Mouse (Mus musculus): Measurements from ENCODE around the gene Slc9a7. TPM values are rescaled to one million over a fixed set of nuclear protein-coding genes. Genes with fewer than 3 reads are reported as not detected.

Slc9a7 gene
- polyA plus RNA-seq, 1 experiment from 2014 or later = 6.1 TPM

DNA sequence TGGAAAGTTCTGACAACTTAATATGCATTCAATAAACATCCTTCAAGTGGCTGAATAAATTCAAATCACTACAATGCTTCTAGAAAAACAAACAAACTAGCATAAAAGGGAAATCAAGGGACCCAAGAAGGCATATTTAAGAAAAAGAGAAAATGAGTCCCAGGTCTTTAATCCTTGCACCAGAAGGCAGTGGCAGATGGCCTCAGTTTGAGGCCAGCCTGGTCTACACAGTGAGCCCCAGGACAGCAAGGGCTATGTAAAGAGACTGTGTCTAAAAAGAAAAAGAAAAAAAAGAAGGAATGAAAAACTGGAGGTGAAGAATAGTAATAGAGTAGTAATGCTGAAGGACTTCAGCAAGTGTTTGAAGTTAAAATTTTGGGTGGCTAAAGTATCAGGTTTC, 162.7 kb downstream of the Slc9a7 start:
- Histone ChIP-seq H3K36me3 (no peaks in the 10 kb centered on the region), H3K9me3 (no peaks in the 10 kb centered on the region)

DNA sequence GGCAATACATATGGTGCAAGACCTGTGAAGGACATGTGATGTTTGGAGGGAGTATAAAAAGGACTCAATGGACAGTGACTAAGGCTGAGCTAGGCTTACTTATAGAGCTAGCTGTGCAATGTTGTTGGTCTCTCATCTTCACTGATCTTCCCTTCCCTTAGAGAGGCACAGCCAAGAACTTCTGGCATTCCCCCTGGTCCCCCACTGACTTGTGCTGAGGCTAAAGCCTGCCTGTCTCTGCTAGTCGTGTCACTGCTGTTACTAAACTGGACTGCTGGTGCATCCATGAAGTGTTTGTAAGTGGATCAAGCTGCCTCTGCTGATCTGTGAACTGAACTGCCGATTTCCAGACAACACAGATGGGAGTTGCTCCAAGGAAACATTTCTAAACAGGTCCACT, 166.1 kb downstream of the Slc9a7 start:
- Histone ChIP-seq H3K27me3 (no peaks in the 10 kb centered on the region), H3K4me1 (replicated peaks) (no peaks in the 10 kb centered on the region), H3K4me3 (no peak overlapping the region), H3K9ac (no peak overlapping the region), H3K9me3 (no peaks in the 10 kb centered on the region), H3K36me3 (no peaks in the 10 kb centered on the region), H3K27ac (no peak overlapping the region), H3K4me2 (no peak overlapping the region)
- no peak for ATAC-seq (ENCODE audit: low FRiP score)
- WGBS = 82% methylated on average over 2 of the region's 2 CpGs

More for the DNA sequence above, 162.7 kb downstream of the Slc9a7 start:
- Histone ChIP-seq H3K27me3 (no peaks in the 10 kb centered on the region), H3K4me2 (no peak overlapping the region), H3K4me3 (no peak overlapping the region), H3K9ac (no peak overlapping the region), H3K27ac (no peak overlapping the region), H3K4me1 (replicated peaks) (no peaks in the 10 kb centered on the region)
- no peak for ATAC-seq (ENCODE audit: low FRiP score)

DNA sequence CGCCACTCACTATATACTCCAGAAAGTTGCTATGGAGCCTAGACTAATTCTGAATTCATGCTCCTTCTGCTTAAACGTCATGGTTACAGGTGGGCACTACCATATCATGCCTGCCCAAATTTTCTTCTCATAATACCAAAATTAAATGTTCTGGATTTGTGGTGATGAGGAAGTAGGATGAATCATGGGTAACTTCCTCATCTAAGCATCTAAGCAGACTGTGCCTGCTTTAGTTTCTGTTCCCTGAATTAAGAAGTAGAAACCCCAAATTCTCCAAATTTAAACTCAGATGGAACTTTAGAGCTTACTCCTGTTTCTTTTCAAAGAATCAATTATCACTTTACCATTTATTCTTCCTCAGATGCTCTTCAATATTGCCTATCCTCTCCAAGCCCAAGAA, 173.9 kb downstream of the Slc9a7 start:
- Histone ChIP-seq H3K27ac (no peak overlapping the region), H3K4me3 (no peak overlapping the region), H3K9ac (no peak overlapping the region), H3K4me2 (no peak overlapping the region), H3K9me3 (no peaks in the 10 kb centered on the region), H3K36me3 (no peaks in the 10 kb centered on the region), H3K27me3 (no peaks in the 10 kb centered on the region), H3K4me1 (replicated peaks) (no peaks in the 10 kb centered on the region)
- no peak for ATAC-seq (ENCODE audit: low FRiP score)
- WGBS = 83% methylated on average over 2 of the region's 2 CpGs

DNA sequence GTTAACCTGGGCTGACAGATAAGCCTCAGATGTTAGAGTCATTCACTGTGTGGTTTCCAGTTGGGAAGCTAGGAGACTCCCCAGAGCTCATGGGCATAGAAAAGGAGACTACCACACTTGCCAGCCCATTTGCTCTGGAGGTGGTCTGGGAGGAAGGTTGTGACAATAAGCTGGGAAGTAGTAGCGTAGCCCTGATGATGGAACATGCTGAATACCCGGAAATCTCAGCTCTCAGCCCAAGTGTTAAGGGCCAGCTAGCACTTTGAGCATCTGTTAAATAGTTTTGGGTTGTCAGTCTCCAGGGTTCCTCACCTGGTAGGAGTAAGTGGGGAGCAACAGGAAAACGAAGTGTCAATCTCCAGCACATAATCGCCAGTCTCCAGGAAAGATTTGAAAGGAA, 221.4 kb downstream of the Slc9a7 start:
- Histone ChIP-seq H3K9me3 (no peaks in the 10 kb centered on the region), H3K36me3 (no peaks in the 10 kb centered on the region), H3K4me3 (no peak overlapping the region), H3K4me2 (no peak overlapping the region), H3K4me1 (replicated peaks) (no peaks in the 10 kb centered on the region), H3K27ac (no peak overlapping the region), H3K27me3 (no peaks in the 10 kb centered on the region), H3K9ac (no peak overlapping the region)
- ATAC-seq (ENCODE audit: low FRiP score) = no peak
- WGBS = 53% methylated on average over 4 of the region's 4 CpGs

DNA sequence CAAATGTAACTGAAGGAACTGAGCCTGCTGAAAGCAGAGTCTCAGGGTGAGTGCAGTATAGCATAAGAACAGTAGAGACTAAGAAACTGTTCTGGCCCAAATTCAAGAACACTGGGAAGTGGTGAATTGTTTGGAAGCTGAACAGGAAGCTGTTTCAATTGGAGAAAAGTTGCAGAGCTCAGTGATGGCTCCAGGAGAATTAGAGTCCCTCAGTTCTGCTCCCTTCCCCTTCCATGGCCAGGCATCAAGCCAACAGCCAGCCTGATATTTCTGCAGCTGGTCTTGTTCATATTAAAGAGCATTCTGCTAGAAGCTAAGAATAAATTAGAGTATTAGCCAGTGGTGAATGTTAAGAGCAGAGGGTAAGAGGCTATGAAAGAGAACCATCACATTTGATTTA, 225.0 kb downstream of the Slc9a7 start:
- H3K4me3 ChIP-seq = no peak overlapping the region
- no peak for ATAC-seq (ENCODE audit: low FRiP score)
- H3K9ac ChIP-seq = no peak overlapping the region
- peaks cover 5% of the 10 kb centered on the region for H3K27me3 ChIP-seq
- H3K4me2 ChIP-seq = no peak overlapping the region
- no peaks in the 10 kb centered on the region for H3K9me3 ChIP-seq
- no peaks in the 10 kb centered on the region for H3K4me1 ChIP-seq (replicated peaks)
- no peaks in the 10 kb centered on the region for H3K36me3 ChIP-seq
- H3K27ac ChIP-seq = no peak overlapping the region

DNA sequence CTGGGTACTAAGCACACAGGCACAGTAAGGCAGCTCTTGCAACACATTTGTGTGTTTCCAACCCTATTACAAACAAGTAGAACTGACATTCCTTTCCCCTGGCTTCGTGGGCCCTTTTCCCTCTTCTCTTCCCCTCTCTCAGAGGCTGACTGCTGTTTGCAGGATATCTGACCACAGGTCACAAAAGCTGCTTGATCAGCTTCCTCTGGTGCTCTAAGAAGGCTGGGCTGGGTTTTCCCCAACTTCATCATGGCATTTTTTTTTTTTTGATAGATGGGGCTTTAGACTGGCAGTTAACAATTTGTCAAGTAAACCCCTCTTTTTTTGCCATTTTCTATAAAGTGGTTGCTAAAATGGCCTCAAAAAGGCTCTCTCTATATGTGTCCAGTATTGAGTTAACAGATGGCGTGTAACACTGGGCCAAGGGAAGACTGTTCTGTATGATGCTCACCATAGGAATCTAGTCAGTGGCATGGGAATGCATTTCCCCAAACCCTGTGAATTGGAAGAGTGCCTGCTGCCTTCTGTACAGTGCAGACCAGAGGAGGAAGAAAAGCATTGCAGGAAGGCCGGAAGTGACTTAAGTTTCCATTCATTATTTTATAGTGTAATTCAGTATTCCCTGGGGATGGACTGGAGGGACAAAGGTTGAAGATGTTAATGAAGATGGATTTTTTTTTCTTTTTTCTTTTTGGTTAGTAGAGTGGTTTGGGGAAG, 229.7 kb downstream of the Slc9a7 start:
- H3K9ac ChIP-seq = no peak overlapping the region
- H3K27me3 ChIP-seq = peaks cover 10% of the 10 kb centered on the region
- H3K9me3 ChIP-seq = no peaks in the 10 kb centered on the region
- H3K4me1 ChIP-seq (replicated peaks) = peaks cover 6% of the 10 kb centered on the region; the same call in 1 of the 2 replicates
- no peaks in the 10 kb centered on the region for H3K36me3 ChIP-seq
- no peak for ATAC-seq (ENCODE audit: low FRiP score)
- 51% methylated on average over 3 of the region's 3 CpGs for WGBS
- H3K27ac ChIP-seq = no peak overlapping the region
- no peak overlapping the region for H3K4me2 ChIP-seq
- no peak overlapping the region for H3K4me3 ChIP-seq

DNA sequence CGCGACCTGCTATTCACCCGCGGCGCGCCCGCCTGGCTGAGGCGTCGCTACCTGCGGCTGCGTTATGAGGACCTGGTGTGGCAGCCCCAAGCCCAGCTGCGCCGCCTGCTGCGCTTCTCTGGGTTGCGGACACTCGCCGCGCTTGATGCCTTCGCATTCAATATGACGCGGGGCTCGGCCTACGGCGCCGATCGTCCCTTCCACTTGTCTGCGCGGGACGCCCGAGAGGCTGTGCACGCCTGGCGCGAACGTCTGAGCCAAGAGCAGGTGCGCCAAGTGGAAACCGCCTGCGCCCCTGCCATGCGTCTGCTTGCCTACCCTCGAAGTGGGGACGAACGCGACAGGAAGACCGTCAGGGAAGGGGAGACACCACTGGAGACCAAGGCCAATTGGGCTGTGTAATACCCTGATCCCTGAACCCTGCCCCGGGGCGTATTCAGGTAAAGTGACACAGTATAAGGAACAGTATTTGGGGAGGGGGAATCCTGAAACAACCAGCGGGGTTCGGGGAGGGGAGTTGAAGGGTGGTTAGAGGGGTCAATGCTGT, 230.8 kb downstream of the Slc9a7 start:
- Histone ChIP-seq H3K27ac (no peak overlapping the region), H3K4me1 (replicated peaks) (peaks cover 6% of the 10 kb centered on the region; the same call in 1 of the 2 replicates), H3K27me3 (peaks cover 10% of the 10 kb centered on the region), H3K9ac (peak overlapping the region; percentile 60), H3K9me3 (no peaks in the 10 kb centered on the region), H3K36me3 (no peaks in the 10 kb centered on the region), H3K4me3 (peak overlapping the region; percentile 48), H3K4me2 (peak overlapping the region; percentile 70)
- WGBS = 27% methylated on average over 47 of the region's 47 CpGs
- peak; percentile 53 for ATAC-seq (ENCODE audit: low FRiP score)

DNA sequence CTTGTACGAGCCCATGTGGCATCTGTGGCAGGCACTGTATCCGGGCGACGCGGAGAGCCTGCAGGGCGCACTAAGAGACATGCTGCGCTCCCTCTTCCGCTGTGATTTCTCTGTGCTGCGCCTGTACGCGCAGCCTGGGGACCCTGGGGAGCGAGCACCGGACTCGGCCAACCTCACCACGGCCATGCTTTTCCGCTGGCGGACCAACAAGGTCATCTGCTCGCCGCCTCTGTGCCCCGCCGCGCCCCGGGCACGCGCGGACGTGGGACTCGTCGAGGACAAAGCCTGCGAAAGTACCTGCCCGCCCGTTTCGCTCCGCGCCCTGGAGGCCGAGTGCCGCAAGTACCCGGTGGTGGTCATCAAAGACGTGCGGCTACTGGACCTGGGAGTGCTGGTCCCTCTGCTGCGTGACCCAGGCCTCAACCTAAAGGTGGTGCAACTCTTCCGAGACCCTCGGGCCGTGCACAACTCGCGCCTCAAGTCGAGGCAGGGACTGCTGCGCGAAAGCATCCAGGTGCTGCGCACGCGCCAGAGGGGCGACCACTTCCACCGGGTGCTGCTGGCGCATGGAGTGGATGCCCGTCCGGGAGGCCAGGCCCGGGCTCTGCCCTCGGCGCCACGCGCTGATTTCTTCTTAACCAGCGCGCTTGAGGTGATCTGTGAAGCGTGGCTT, 231.4 kb downstream of the Slc9a7 start:
- no peaks in the 10 kb centered on the region for H3K36me3 ChIP-seq
- H3K27ac ChIP-seq = no peak overlapping the region
- peaks cover 10% of the 10 kb centered on the region for H3K27me3 ChIP-seq
- peak overlapping the region; percentile 60 for H3K9ac ChIP-seq
- peaks cover 6% of the 10 kb centered on the region; the same call in 1 of the 2 replicates for H3K4me1 ChIP-seq (replicated peaks)
- H3K9me3 ChIP-seq = no peaks in the 10 kb centered on the region
- ATAC-seq (ENCODE audit: low FRiP score) = peak; percentile 71
- peak overlapping the region; percentile 70 for H3K4me2 ChIP-seq
- H3K4me3 ChIP-seq = peak overlapping the region; percentile 48
- 23% methylated on average over 60 of the region's 65 CpGs for WGBS

DNA sequence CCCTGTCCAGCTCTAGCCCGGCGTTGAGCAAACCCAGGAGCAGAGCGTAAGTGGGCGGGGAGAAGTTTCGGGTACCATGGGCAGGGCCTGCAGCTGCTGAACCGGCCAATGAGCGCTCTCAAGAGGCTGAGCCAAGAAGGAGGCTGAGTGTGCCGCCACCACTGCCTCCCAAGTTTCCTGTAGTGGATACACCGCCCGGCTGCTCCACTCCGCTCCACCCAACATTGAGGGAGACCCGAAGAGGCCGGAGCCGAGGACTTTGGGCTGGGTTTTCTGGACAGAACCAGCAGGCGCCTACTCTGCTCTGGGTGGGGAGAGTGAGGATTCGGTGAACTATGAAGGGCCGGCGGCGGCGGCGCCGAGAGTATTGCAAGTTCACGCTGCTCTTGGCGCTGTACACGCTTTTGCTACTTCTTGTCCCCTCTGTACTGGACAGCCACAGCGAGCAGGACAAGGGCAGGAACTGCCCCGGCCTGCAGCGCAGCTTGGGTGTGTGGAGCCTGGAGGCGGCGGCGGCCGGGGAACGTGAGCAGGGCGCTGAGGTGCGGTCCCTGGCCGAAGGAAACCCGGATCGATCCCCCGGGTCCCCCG, 232.1 kb downstream of the Slc9a7 start, which contains the start of gene Chst7:
TSS of gene Chst7 (plus strand) at position 180 of the 591 bp plus-strand sequence.
- 22% methylated on average over 40 of the region's 40 CpGs for WGBS
- Histone ChIP-seq H3K27ac (no peak within 1 kb of the TSS), H3K4me2 (peak within 1 kb of the TSS; percentile 70), H3K4me3 (peak within 1 kb of the TSS; percentile 48), H3K27me3 (peaks cover 10% of the 10 kb centered on the region), H3K36me3 (no peaks in the 10 kb centered on the region), H3K9ac (peak within 1 kb of the TSS; percentile 60), H3K9me3 (no peaks in the 10 kb centered on the region), H3K4me1 (replicated peaks) (peaks cover 6% of the 10 kb centered on the region; the same call in 1 of the 2 replicates)
- peak; percentile 74 for ATAC-seq (ENCODE audit: low FRiP score)

Other genes starting within 250 kb of the Slc9a7 start
- gene Chst7, start 232.2 kb downstream of the Slc9a7 start, polyA plus RNA-seq (2015; fragmentation: Nextera tagmentation; extraction: Ambion mirVana) = 4.1 and 4.9 TPM in 2 replicates
- gene Rp2, start 72.7 kb upstream of the Slc9a7 start, polyA plus RNA-seq (2015; fragmentation: Nextera tagmentation; extraction: Ambion mirVana) = 15.6 and 17.9 TPM in 2 replicates
- gene Jade3, start 133.9 kb upstream of the Slc9a7 start, polyA plus RNA-seq (2015; fragmentation: Nextera tagmentation; extraction: Ambion mirVana) = 5.4 and 6.5 TPM in 2 replicates

Data from hindbrain, embryonic 13.5 days (tissue).